Mouse (Mus musculus): ENCODE measurements around the gene Rimbp3.

The Rimbp3 gene

DNA sequence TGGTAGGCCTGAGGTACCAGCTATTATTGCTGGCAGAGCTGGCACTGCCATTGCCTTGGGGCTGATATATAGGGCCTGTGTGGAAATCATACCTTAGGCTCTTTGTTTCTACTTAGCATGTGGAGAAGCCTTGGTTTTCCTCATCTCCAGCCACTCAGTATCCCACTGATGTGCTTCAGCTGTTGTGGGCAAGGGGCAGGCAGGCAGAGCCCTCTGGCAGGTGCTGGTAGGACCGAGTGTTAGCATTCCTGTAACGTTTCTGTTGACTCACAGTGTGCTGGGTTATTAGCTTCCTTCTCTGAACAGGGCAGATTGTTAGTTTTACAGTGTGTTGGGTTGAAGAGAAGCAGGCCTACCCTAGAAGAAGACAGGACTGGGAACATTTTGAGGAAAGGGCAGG lies 46.9 kb downstream of the Rimbp3 start:
- no peak for DNase-seq (ENCODE audit: low spot score in 2 of 2)

DNA sequence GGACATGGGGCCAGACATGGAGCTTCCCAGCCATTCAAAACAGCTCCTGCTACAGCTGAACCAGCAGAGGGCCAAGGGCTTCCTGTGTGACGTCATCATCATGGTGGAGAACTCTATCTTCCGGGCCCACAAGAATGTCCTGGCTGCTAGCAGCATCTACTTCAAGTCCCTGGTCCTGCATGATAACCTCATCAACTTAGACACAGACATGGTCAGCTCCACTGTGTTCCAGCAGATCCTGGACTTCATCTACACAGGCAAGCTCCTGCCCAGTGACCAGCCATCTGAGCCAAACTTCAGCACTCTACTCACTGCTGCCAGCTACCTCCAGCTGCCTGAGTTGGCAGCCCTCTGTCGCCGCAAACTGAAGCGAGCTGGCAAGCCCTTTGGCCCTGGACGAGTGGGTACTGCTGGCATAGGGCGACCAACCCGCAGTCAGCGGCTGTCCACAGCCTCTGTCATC lies 49.0 kb downstream of the Rimbp3 start:
- DNase-seq (ENCODE audit: low spot score in 2 of 2), result no peak

DNA sequence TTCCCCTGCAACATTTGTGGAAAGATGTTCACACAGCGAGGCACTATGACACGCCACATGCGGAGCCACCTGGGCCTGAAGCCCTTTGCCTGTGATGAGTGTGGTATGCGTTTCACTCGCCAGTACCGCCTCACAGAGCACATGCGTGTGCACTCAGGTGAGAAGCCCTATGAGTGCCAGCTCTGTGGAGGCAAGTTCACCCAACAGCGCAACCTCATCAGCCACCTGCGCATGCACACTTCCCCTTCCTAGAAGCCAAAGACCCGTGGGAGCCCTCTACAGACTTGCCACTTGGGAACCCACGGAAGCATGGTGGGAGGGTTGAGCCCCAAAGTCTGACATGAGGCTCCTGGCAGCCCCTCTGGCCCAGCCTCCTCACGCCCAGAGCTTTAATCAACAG lies 50.5 kb downstream of the Rimbp3 start:
- no peak for DNase-seq (ENCODE audit: low spot score in 2 of 2)

DNA sequence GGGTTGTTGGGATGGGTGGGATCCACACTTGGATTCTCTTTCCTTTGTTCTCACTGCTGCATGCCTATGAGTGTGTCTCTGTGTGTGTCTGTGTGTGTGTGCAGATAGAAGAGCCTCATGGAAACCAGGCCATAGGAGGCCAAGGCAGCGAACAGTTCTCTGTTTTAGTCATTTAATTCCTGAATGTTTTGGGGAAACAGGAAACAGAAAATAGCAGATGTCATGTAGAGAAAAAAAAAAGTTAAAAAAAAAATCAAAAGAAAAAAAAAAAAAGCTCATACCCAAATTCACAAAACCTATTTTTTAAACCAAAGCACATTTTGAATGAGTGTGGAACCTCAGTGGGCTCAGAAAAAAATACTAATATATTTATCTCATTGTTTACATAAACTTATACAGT lies 52.9 kb downstream of the Rimbp3 start:
- no peak for DNase-seq (ENCODE audit: low spot score in 2 of 2)

Measured in right cerebral cortex, postnatal 36 days (tissue).